In the genomic region with DNA sequence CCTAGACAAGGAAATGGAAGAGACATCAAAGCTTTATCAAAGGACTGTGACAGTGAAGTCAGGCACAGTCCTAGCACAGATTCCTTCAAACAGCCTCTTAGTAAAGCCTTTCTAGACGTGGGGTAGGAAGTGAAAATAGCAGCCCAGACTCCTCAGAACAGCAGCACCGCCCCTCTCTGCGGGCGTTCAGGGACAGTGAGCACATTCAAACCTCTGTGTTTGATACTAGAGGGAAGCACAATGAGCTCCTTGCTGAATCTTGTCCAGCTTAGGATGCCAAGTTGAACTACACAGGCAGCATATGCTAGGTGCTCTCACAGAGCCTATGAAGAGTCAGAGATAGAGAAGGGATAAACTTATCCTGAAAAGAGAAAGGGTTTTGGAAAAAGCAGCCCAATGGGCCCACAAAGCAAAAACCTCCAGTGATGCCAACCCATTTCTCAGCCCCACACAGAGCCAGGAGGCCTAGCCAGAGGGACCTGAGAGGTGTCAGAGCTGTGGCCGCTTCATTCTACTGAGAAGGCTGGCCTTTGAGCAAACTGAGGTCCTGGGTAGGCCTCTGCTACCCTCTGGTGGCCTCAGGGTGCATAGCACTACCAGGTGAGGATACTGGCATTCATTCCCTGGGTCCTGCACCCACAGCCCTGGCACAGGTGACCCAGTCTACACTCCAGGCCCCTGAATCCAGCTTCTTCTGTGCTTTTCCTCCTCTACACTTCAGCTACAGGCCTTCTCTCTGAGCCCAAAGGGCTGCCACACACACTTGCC, we compare ENCODE assay signal across 8 mouse cellular contexts. TPM values are rescaled to one million over a fixed set of nuclear protein-coding genes. Genes with fewer than 3 reads are reported as not detected.
DNase-seq lines count a peak whose midpoint lies in the region; ATAC-seq and TF ChIP-seq lines count a peak whose summit lies in the region.

No protein-coding gene starts in this region.

- no peak overlapping the region for H3K9ac ChIP-seq in kidney, embryonic 15.5 days
- H3K9ac ChIP-seq in liver, postnatal 0 days (replicated peaks) = no peak overlapping the region; the same call in 1 of the 2 replicates
- H3K9ac ChIP-seq in neural tube, embryonic 13.5 days = no peak overlapping the region

- H3K4me1 ChIP-seq in kidney, embryonic 15.5 days = peaks cover 32% of the 10 kb centered on the region
- peaks cover 16% of the 10 kb centered on the region for H3K4me1 ChIP-seq in liver, postnatal 0 days (ENCODE audit: insufficient read depth)
- H3K4me1 ChIP-seq in neural tube, embryonic 13.5 days (replicated peaks) = peaks cover 34% of the 10 kb centered on the region

- H3K36me3 ChIP-seq in kidney, embryonic 15.5 days = peaks cover 85% of the 10 kb centered on the region
- peaks cover 80% of the 10 kb centered on the region for H3K36me3 ChIP-seq in liver, postnatal 0 days (replicated peaks; ENCODE audit: insufficient read depth, low read length)
- H3K36me3 ChIP-seq in neural tube, embryonic 13.5 days = peaks cover 51% of the 10 kb centered on the region

- peak; percentile 82 for ATAC-seq in activated CD4-positive, CD25-positive, alpha-beta regulatory T cell, adult 4 months
- 0 out of 2 replicates have a peak, but pooled peaks have one; percentile 35 for ATAC-seq in kidney, embryonic 15.5 days (replicated peaks; ENCODE audit: low FRiP score)
- ATAC-seq in liver, postnatal 0 days = peak; percentile 78
- peak; percentile 27; the same call in 1 of the 2 replicates for ATAC-seq in neural tube, embryonic 13.5 days (ENCODE audit: low read depth)

- no peak for TF ChIP-seq EP300 in liver, postnatal 0 days (IDR thresholded peaks at IDR 0.05; ENCODE audit: low read depth)

- no peak overlapping the region for H3K4me3 ChIP-seq in kidney, embryonic 15.5 days (replicated peaks)
- no peak overlapping the region for H3K4me3 ChIP-seq in liver, postnatal 0 days (ENCODE audit: low read depth, low read length)
- no peak overlapping the region for H3K4me3 ChIP-seq in neural tube, embryonic 13.5 days

- no peak overlapping the region for H3K27ac ChIP-seq in kidney, embryonic 15.5 days
- peak overlapping the region; percentile 51 for H3K27ac ChIP-seq in liver, postnatal 0 days (ENCODE audit: low read depth)
- H3K27ac ChIP-seq in neural tube, embryonic 13.5 days (replicated peaks) = 0 out of 2 replicates have a peak overlapping the region, but pooled peaks have one; percentile 14

- no peaks in the 10 kb centered on the region for H3K9me3 ChIP-seq in kidney, embryonic 15.5 days (replicated peaks)
- no peaks in the 10 kb centered on the region for H3K9me3 ChIP-seq in liver, postnatal 0 days (ENCODE audit: low read length)
- H3K9me3 ChIP-seq in neural tube, embryonic 13.5 days = no peaks in the 10 kb centered on the region

- no peaks in the 10 kb centered on the region for H3K27me3 ChIP-seq in kidney, embryonic 15.5 days
- H3K27me3 ChIP-seq in liver, postnatal 0 days (ENCODE audit: insufficient read depth, low read length) = no peaks in the 10 kb centered on the region
- H3K27me3 ChIP-seq in neural tube, embryonic 13.5 days = no peaks in the 10 kb centered on the region

- peak; percentile 87 to 89 for DNase-seq in B cell, adult 2 months
- peak; percentile 78 for DNase-seq in embryo, embryonic 10.5 days (ENCODE audit: low spot score)
- DNase-seq in heart, adult 8-10 months (ENCODE audit: low spot score) = peak; percentile 67
- peak; percentile 83 for DNase-seq in liver, postnatal 0 days
- peak; percentile 74 for DNase-seq in thymus, postnatal 0 days (ENCODE audit: low spot score)

- WGBS in kidney, embryonic 15.5 days = 66% methylated on average over 5 of the region's 5 CpGs
- 64% methylated on average over 5 of the region's 5 CpGs for WGBS in liver, postnatal 0 days (ENCODE audit: insufficient replicate concordance)
- WGBS in neural tube, embryonic 13.5 days = 63% methylated on average over 5 of the region's 5 CpGs

- TF ChIP-seq CTCF in liver, postnatal 0 days (IDR thresholded peaks at IDR 0.05; ENCODE audit: low read depth) = peak; percentile 99

- H3K4me2 ChIP-seq in kidney, embryonic 15.5 days = no peak overlapping the region
- peak overlapping the region; percentile 24 for H3K4me2 ChIP-seq in liver, postnatal 0 days (ENCODE audit: low read depth, low read length)
- H3K4me2 ChIP-seq in neural tube, embryonic 13.5 days = no peak overlapping the region

RNA-seq across cellular contexts. Expression of a gene that starts 12.0 kb away (rescaled TPM):
- polyA plus RNA-seq in activated CD4-positive, CD25-positive, alpha-beta regulatory T cell, adult 4 months (2017; shearing (Covaris generic)) = 10 to 100 TPM; 34.8 to 35.0 TPM
- total RNA-seq in heart, adult 8-10 months (2022) = 1 to 10 TPM; 5.5 to 7.7 (median 6.2) TPM
- 33.5 and 36.1 TPM in 2 replicates for polyA plus RNA-seq in kidney, embryonic 15.5 days (2015; fragmentation: Nextera tagmentation; extraction: Ambion mirVana)
- 13.5 and 14.2 TPM in 2 replicates for polyA plus RNA-seq in liver, postnatal 0 days (2015; fragmentation: Nextera tagmentation; extraction: Ambion mirVana)
- 35.8 and 36.6 TPM in 2 replicates for polyA plus RNA-seq in neural tube, embryonic 13.5 days (2015; fragmentation: Nextera tagmentation; extraction: Ambion mirVana)
- polyA plus RNA-seq in thymus, postnatal 0 days (2015; fragmentation: Nextera tagmentation; extraction: Ambion mirVana) = 30.0 and 36.0 TPM in 2 replicates

RNA-seq across cellular contexts. Expression of a gene that starts 16.2 kb away (rescaled TPM):
- under 1 TPM in 1 of 2 experiments, not detected in 1; 0.49 TPM for polyA plus RNA-seq in activated CD4-positive, CD25-positive, alpha-beta regulatory T cell, adult 4 months (2017; shearing (Covaris generic))
- total RNA-seq in heart, adult 8-10 months (2022) = 10 to 100 TPM; 20.4 to 26.8 (median 23.0) TPM
- polyA plus RNA-seq in kidney, embryonic 15.5 days (2015; fragmentation: Nextera tagmentation; extraction: Ambion mirVana) = 48.7 and 55.4 TPM in 2 replicates
- 4.8 and 6.4 TPM in 2 replicates for polyA plus RNA-seq in liver, postnatal 0 days (2015; fragmentation: Nextera tagmentation; extraction: Ambion mirVana)
- 28.9 and 30.4 TPM in 2 replicates for polyA plus RNA-seq in neural tube, embryonic 13.5 days (2015; fragmentation: Nextera tagmentation; extraction: Ambion mirVana)
- 10.6 and 11.2 TPM in 2 replicates for polyA plus RNA-seq in thymus, postnatal 0 days (2015; fragmentation: Nextera tagmentation; extraction: Ambion mirVana)

RNA-seq across cellular contexts. Expression of a gene that starts 29.2 kb away (rescaled TPM):
- polyA plus RNA-seq in activated CD4-positive, CD25-positive, alpha-beta regulatory T cell, adult 4 months (2017; shearing (Covaris generic)) = 10 to 100 TPM; 36.7 to 37.6 TPM
- 10 to 100 TPM; 27.3 to 29.9 (median 28.3) TPM for total RNA-seq in heart, adult 8-10 months (2022)
- polyA plus RNA-seq in kidney, embryonic 15.5 days (2015; fragmentation: Nextera tagmentation; extraction: Ambion mirVana) = 38.8 and 43.9 TPM in 2 replicates
- 22.8 and 26.2 TPM in 2 replicates for polyA plus RNA-seq in liver, postnatal 0 days (2015; fragmentation: Nextera tagmentation; extraction: Ambion mirVana)
- polyA plus RNA-seq in neural tube, embryonic 13.5 days (2015; fragmentation: Nextera tagmentation; extraction: Ambion mirVana) = 39.8 and 42.8 TPM in 2 replicates
- polyA plus RNA-seq in thymus, postnatal 0 days (2015; fragmentation: Nextera tagmentation; extraction: Ambion mirVana) = 38.5 and 39.4 TPM in 2 replicates

RNA-seq across cellular contexts. Expression of a gene that starts 33.1 kb away (rescaled TPM):
- polyA plus RNA-seq in activated CD4-positive, CD25-positive, alpha-beta regulatory T cell, adult 4 months (2017; shearing (Covaris generic)) = 10 to 100 TPM; 70.5 to 73.4 TPM
- 10 to 100 TPM in 3 of 4 experiments, 1 to 10 TPM in 1; 9.7 to 14.0 (median 11.8) TPM for total RNA-seq in heart, adult 8-10 months (2022)
- polyA plus RNA-seq in kidney, embryonic 15.5 days (2015; fragmentation: Nextera tagmentation; extraction: Ambion mirVana) = 59.6 and 60.9 TPM in 2 replicates
- polyA plus RNA-seq in liver, postnatal 0 days (2015; fragmentation: Nextera tagmentation; extraction: Ambion mirVana) = 30.1 and 32.9 TPM in 2 replicates
- polyA plus RNA-seq in neural tube, embryonic 13.5 days (2015; fragmentation: Nextera tagmentation; extraction: Ambion mirVana) = 45.7 and 46.8 TPM in 2 replicates
- polyA plus RNA-seq in thymus, postnatal 0 days (2015; fragmentation: Nextera tagmentation; extraction: Ambion mirVana) = 103 TPM in 2 replicates

RNA-seq across cellular contexts. Expression of a gene that starts 37.9 kb away (rescaled TPM):
- not detected for polyA plus RNA-seq in activated CD4-positive, CD25-positive, alpha-beta regulatory T cell, adult 4 months (2017; shearing (Covaris generic))
- total RNA-seq in heart, adult 8-10 months (2022) = not detected
- 36.6 and 65.3 TPM in 2 replicates for polyA plus RNA-seq in kidney, embryonic 15.5 days (2015; fragmentation: Nextera tagmentation; extraction: Ambion mirVana)
- 5.6 and 6.3 TPM in 2 replicates for polyA plus RNA-seq in liver, postnatal 0 days (2015; fragmentation: Nextera tagmentation; extraction: Ambion mirVana)
- polyA plus RNA-seq in neural tube, embryonic 13.5 days (2015; fragmentation: Nextera tagmentation; extraction: Ambion mirVana) = 319 and 454 TPM in 2 replicates
- polyA plus RNA-seq in thymus, postnatal 0 days (2015; fragmentation: Nextera tagmentation; extraction: Ambion mirVana) = 1.9 and 2.2 TPM in 2 replicates

Comparison
In these comparisons a context has a peak if more than half of its experiments do, and no peak if none do; other contexts are left out.
1. ATAC-seq: peak in every context shown above with its lines; median percentile 82 in activated CD4-positive, CD25-positive, alpha-beta regulatory T cell, adult 4 months; 78 in liver, postnatal 0 days; 35 in kidney, embryonic 15.5 days; 27 in neural tube, embryonic 13.5 days.